Mouse (Mus musculus) forebrain, embryonic 15.5 days (tissue): ENCODE measurements at regions not wholly inside any gene's neighbourhood (a gene's known extent, or its start where the extent isn't known, plus 50 kb on each side); places are given as distances from the start of the nearest gene placed in this dataset.

Experiments
- ATAC-seq: fragments of 200-750 bp; cut with Nextera tagmentation; replicated peaks from 2 replicates; pipeline ENCODE4 v1.8.0; 2017; ENCODE audit warnings: mild to moderate bottlenecking, moderate TSS enrichment, moderate library complexity
- H3K27ac ChIP-seq: fragments of 300-500 bp; sonication (generic); replicated peaks from 2 replicates; pipeline ENCODE4 v1.5.1; 2015; ENCODE audit warnings: mild to moderate bottlenecking, inconsistent platforms
- H3K27me3 ChIP-seq: fragments of 300-500 bp; sonication (generic); 2 replicates; pipeline ENCODE4 v1.6.1; 2015; ENCODE audit warnings: inconsistent platforms
- H3K36me3 ChIP-seq: fragments of 300-500 bp; sonication (generic); 2 replicates; pipeline ENCODE4 v1.6.1; 2015; ENCODE audit warnings: mild to moderate bottlenecking, inconsistent platforms
- H3K4me1 ChIP-seq: fragments of 300-500 bp; sonication (generic); 2 replicates; pipeline ENCODE4 v1.6.1; 2015; ENCODE audit warnings: inconsistent platforms
- H3K4me2 ChIP-seq: fragments of 300-500 bp; sonication (generic); replicated peaks from 2 replicates; pipeline ENCODE4 v1.6.1; 2015; ENCODE audit warnings: mild to moderate bottlenecking, inconsistent platforms
- H3K4me3 ChIP-seq: fragments of 300-500 bp; sonication (generic); 2 replicates; pipeline ENCODE4 v1.5.1; 2015; ENCODE audit warnings: mild to moderate bottlenecking, inconsistent platforms
- H3K9ac ChIP-seq: fragments of 300-500 bp; sonication (generic); replicated peaks from 2 replicates; pipeline ENCODE4 v1.6.1; 2015; ENCODE audit warnings: mild to moderate bottlenecking, inconsistent platforms
- H3K9me3 ChIP-seq: fragments of 300-500 bp; sonication (generic); 2 replicates; pipeline ENCODE4 v1.6.1; 2016; ENCODE audit warnings: inconsistent platforms
- WGBS: fragments of 180-500 bp; shearing (Covaris S2); methylation state at CpG from one replicate; pipeline ENCODE4 v1.1.7; 2015; ENCODE audit warnings: mixed read lengths; 5-methylcytosine and 5-hydroxymethylcytosine counted together

- WGBS, result 74% methylated on average over 7 of the region's 7 CpGs
- Histone ChIP-seq H3K4me2 (no peak overlapping the region), H3K9me3 (no peaks in the 10 kb centered on the region), H3K4me1 (no peaks in the 10 kb centered on the region), H3K4me3 (no peak overlapping the region), H3K9ac (no peak overlapping the region), H3K27me3 (no peaks in the 10 kb centered on the region), H3K27ac (no peak overlapping the region), H3K36me3 (no peaks in the 10 kb centered on the region)
- no peak for ATAC-seq
Observed at GRCm38 (mm10) chr9:68302232-68302925, 351.2 kb upstream of the Rora start.

GRCm38 (mm10) chr9:68330721-68331120, 322.9 kb upstream of the Rora start:
- Histone ChIP-seq H3K4me1 (no peaks in the 10 kb centered on the region), H3K27ac (no peak overlapping the region), H3K4me2 (no peak overlapping the region), H3K4me3 (no peak overlapping the region), H3K9ac (no peak overlapping the region), H3K36me3 (no peaks in the 10 kb centered on the region), H3K27me3 (no peaks in the 10 kb centered on the region), H3K9me3 (no peaks in the 10 kb centered on the region)
- no peak for ATAC-seq
- 55% methylated on average over 3 of the region's 3 CpGs for WGBS

GRCm38 (mm10) chr9:68340921-68341320, 312.7 kb upstream of the Rora start:
- 72% methylated on average over 3 of the region's 3 CpGs for WGBS

GRCm38 (mm10) chr9:68341511-68341910, 312.1 kb upstream of the Rora start:
- no peak for ATAC-seq
- no peak overlapping the region for H3K4me2 ChIP-seq
- 82% methylated on average over 3 of the region's 3 CpGs for WGBS
- H3K27me3 ChIP-seq, result no peaks in the 10 kb centered on the region
- H3K9me3 ChIP-seq, result no peaks in the 10 kb centered on the region
- no peaks in the 10 kb centered on the region for H3K4me1 ChIP-seq
- H3K27ac ChIP-seq, result no peak overlapping the region
- no peaks in the 10 kb centered on the region for H3K36me3 ChIP-seq
- no peak overlapping the region for H3K4me3 ChIP-seq
- H3K9ac ChIP-seq, result no peak overlapping the region

More at GRCm38 (mm10) chr9:68340921-68341320, 312.7 kb upstream of the Rora start:
- H3K27me3 ChIP-seq, result no peaks in the 10 kb centered on the region
- no peak overlapping the region for H3K4me3 ChIP-seq
- no peak overlapping the region for H3K4me2 ChIP-seq
- no peak for ATAC-seq
- H3K9ac ChIP-seq, result no peak overlapping the region
- H3K27ac ChIP-seq, result no peak overlapping the region
- H3K36me3 ChIP-seq, result no peaks in the 10 kb centered on the region
- no peaks in the 10 kb centered on the region for H3K4me1 ChIP-seq
- H3K9me3 ChIP-seq, result no peaks in the 10 kb centered on the region

GRCm38 (mm10) chr9:68347426-68347825, 306.2 kb upstream of the Rora start:
- H3K9ac ChIP-seq, result no peak overlapping the region
- no peak overlapping the region for H3K4me3 ChIP-seq
- no peak overlapping the region for H3K27ac ChIP-seq
- ATAC-seq, result no peak
- H3K27me3 ChIP-seq, result no peaks in the 10 kb centered on the region
- H3K9me3 ChIP-seq, result no peaks in the 10 kb centered on the region
- no peaks in the 10 kb centered on the region for H3K36me3 ChIP-seq
- H3K4me2 ChIP-seq, result no peak overlapping the region
- H3K4me1 ChIP-seq, result no peaks in the 10 kb centered on the region
- 81% methylated on average over 6 of the region's 6 CpGs for WGBS

- no peaks in the 10 kb centered on the region for H3K4me1 ChIP-seq
- ATAC-seq, result no peak
- H3K27ac ChIP-seq, result no peak overlapping the region
- 92% methylated on average over 4 of the region's 4 CpGs for WGBS
- no peaks in the 10 kb centered on the region for H3K27me3 ChIP-seq
- no peak overlapping the region for H3K9ac ChIP-seq
- H3K4me3 ChIP-seq, result no peak overlapping the region
- H3K4me2 ChIP-seq, result no peak overlapping the region
- H3K9me3 ChIP-seq, result no peaks in the 10 kb centered on the region
- no peaks in the 10 kb centered on the region for H3K36me3 ChIP-seq
Observed at GRCm38 (mm10) chr9:68351466-68351865, 302.1 kb upstream of the Rora start.

GRCm38 (mm10) chr9:68354470-68354869, 299.1 kb upstream of the Rora start:
- H3K4me2 ChIP-seq, result no peak overlapping the region
- ATAC-seq, result no peak
- WGBS, result 59% methylated on average over 4 of the region's 4 CpGs
- H3K36me3 ChIP-seq, result no peaks in the 10 kb centered on the region
- no peak overlapping the region for H3K27ac ChIP-seq
- no peaks in the 10 kb centered on the region for H3K27me3 ChIP-seq
- no peak overlapping the region for H3K9ac ChIP-seq
- no peaks in the 10 kb centered on the region for H3K4me1 ChIP-seq
- H3K4me3 ChIP-seq, result no peak overlapping the region
- H3K9me3 ChIP-seq, result no peaks in the 10 kb centered on the region

- H3K4me2 ChIP-seq, result no peak overlapping the region
- 98% methylated on average over 4 of the region's 4 CpGs for WGBS
- H3K27me3 ChIP-seq, result no peaks in the 10 kb centered on the region
- no peaks in the 10 kb centered on the region for H3K4me1 ChIP-seq
- no peak overlapping the region for H3K27ac ChIP-seq
- H3K4me3 ChIP-seq, result no peak overlapping the region
- H3K9ac ChIP-seq, result no peak overlapping the region
- no peaks in the 10 kb centered on the region for H3K9me3 ChIP-seq
- H3K36me3 ChIP-seq, result no peaks in the 10 kb centered on the region
- no peak for ATAC-seq
Observed at GRCm38 (mm10) chr9:68356078-68356477, 297.5 kb upstream of the Rora start.

- 71% methylated on average over 5 of the region's 5 CpGs for WGBS
- no peak for ATAC-seq
- H3K9me3 ChIP-seq, result no peaks in the 10 kb centered on the region
- no peak overlapping the region for H3K4me2 ChIP-seq
- H3K27ac ChIP-seq, result no peak overlapping the region
- no peaks in the 10 kb centered on the region for H3K27me3 ChIP-seq
- no peaks in the 10 kb centered on the region for H3K4me1 ChIP-seq
- no peaks in the 10 kb centered on the region for H3K36me3 ChIP-seq
- H3K4me3 ChIP-seq, result no peak overlapping the region
- no peak overlapping the region for H3K9ac ChIP-seq
Observed at GRCm38 (mm10) chr9:68357231-68357630, 296.4 kb upstream of the Rora start.

GRCm38 (mm10) chr9:68366973-68367372, 286.6 kb upstream of the Rora start:
- no peaks in the 10 kb centered on the region for H3K9me3 ChIP-seq
- 82% methylated on average over 3 of the region's 3 CpGs for WGBS
- H3K27ac ChIP-seq, result no peak overlapping the region
- no peak overlapping the region for H3K4me3 ChIP-seq
- ATAC-seq, result no peak
- no peaks in the 10 kb centered on the region for H3K27me3 ChIP-seq
- H3K4me2 ChIP-seq, result no peak overlapping the region
- H3K4me1 ChIP-seq, result no peaks in the 10 kb centered on the region
- no peak overlapping the region for H3K9ac ChIP-seq
- no peaks in the 10 kb centered on the region for H3K36me3 ChIP-seq

GRCm38 (mm10) chr9:68367556-68367955, 286.0 kb upstream of the Rora start:
- WGBS, result 90% methylated on average over 4 of the region's 4 CpGs
- H3K27ac ChIP-seq, result no peak overlapping the region
- H3K9ac ChIP-seq, result no peak overlapping the region

GRCm38 (mm10) chr9:68372726-68373125, 280.9 kb upstream of the Rora start:
- H3K36me3 ChIP-seq, result no peaks in the 10 kb centered on the region
- H3K9ac ChIP-seq, result no peak overlapping the region
- H3K4me3 ChIP-seq, result no peak overlapping the region
- H3K27ac ChIP-seq, result no peak overlapping the region
- ATAC-seq, result no peak
- H3K4me1 ChIP-seq, result no peaks in the 10 kb centered on the region
- 91% methylated on average over 4 of the region's 4 CpGs for WGBS
- no peaks in the 10 kb centered on the region for H3K9me3 ChIP-seq
- no peaks in the 10 kb centered on the region for H3K27me3 ChIP-seq
- no peak overlapping the region for H3K4me2 ChIP-seq

More at GRCm38 (mm10) chr9:68367556-68367955, 286.0 kb upstream of the Rora start:
- no peak for ATAC-seq
- H3K36me3 ChIP-seq, result no peaks in the 10 kb centered on the region
- H3K4me2 ChIP-seq, result no peak overlapping the region
- H3K4me3 ChIP-seq, result no peak overlapping the region
- no peaks in the 10 kb centered on the region for H3K27me3 ChIP-seq
- no peaks in the 10 kb centered on the region for H3K9me3 ChIP-seq
- no peaks in the 10 kb centered on the region for H3K4me1 ChIP-seq

GRCm38 (mm10) chr9:68376222-68376621, 277.4 kb upstream of the Rora start:
- WGBS, result 100% methylated on average over 1 of the region's 1 CpGs
- H3K4me1 ChIP-seq, result no peaks in the 10 kb centered on the region
- no peak overlapping the region for H3K4me2 ChIP-seq
- no peaks in the 10 kb centered on the region for H3K27me3 ChIP-seq
- H3K27ac ChIP-seq, result no peak overlapping the region
- no peak overlapping the region for H3K4me3 ChIP-seq
- no peaks in the 10 kb centered on the region for H3K36me3 ChIP-seq
- H3K9ac ChIP-seq, result no peak overlapping the region
- no peaks in the 10 kb centered on the region for H3K9me3 ChIP-seq
- ATAC-seq, result no peak
